Mouse (Mus musculus): Measurements from ENCODE around the gene Cyp2b19. TPM values are rescaled to one million over a fixed set of nuclear protein-coding genes. Genes with fewer than 3 reads are reported as not detected.

The Cyp2b19 gene
- total and polyA plus RNA-seq, 2 experiments from 2014 or later: 0.67 to 1.3 TPM

DNA sequence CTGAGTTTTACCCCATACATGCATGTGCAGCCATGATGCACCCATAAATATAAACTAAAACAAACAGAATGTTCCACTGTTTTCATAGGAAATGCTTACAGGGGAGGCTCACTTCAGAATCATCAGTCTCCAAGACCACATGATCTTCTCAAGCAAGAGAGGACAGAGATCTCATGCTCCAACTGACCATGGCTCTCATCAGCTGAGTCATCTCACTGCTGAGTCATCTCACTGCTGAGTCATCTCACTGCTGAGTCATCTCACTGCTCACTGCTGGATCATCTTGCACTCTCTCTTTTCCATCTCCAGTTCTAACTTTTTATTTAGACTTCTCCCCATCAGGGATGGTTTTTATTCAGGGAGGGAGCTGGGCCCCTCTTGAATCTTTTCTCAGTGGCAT is 43.2 kb downstream of the Cyp2b19 start:
- H3K4me3 ChIP-seq (ENCODE audit: low read depth, low read length): no peak overlapping the region
- DNase-seq (ENCODE audit: low spot score): no peak
- H3K36me3 ChIP-seq (ENCODE audit: insufficient read depth, low read length): no peaks in the 10 kb centered on the region
- H3K4me2 ChIP-seq (ENCODE audit: low read depth, low read length, poor library complexity, severe bottlenecking): no peak overlapping the region
- H3K4me1 ChIP-seq (ENCODE audit: insufficient read depth, low read length): no peaks in the 10 kb centered on the region
- no peaks in the 10 kb centered on the region for H3K27me3 ChIP-seq (ENCODE audit: insufficient read depth, low read length)
- no peaks in the 10 kb centered on the region; the same call in 1 of the 2 replicates for H3K9me3 ChIP-seq (ENCODE audit: low read length)
- no peak overlapping the region for H3K9ac ChIP-seq (replicated peaks; ENCODE audit: low read length, poor library complexity, severe bottlenecking)
- H3K27ac ChIP-seq (ENCODE audit: low read depth, low read length): no peak overlapping the region
- no peak for TF ChIP-seq CTCF (IDR thresholded peaks at IDR 0.05)
- no peak for ATAC-seq (ENCODE audit: low FRiP score)

DNA sequence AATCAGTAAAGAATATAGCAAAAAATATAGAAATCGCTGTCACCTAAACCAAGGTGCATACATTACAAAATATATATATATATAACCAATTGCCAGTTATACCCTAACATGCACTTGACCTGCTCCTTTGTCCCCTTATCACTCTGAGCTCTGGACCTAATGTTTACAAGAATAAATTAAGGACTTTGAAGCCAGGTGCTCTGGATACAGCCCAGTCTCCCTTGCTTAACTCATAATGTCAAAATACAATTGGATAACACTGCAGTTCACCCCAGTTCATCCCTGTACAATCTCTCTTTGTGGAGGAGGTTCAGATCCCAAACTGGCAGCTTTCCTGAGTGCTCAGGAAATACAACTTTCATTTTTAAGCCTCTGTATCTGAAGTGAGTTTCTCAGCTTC is 44.1 kb downstream of the Cyp2b19 start:
- no peak for TF ChIP-seq CTCF (IDR thresholded peaks at IDR 0.05)
- no peak overlapping the region for H3K9ac ChIP-seq (replicated peaks; ENCODE audit: low read length, poor library complexity, severe bottlenecking)
- H3K27me3 ChIP-seq (ENCODE audit: insufficient read depth, low read length): no peaks in the 10 kb centered on the region
- no peak for DNase-seq (ENCODE audit: low spot score)
- no peak overlapping the region for H3K4me3 ChIP-seq (ENCODE audit: low read depth, low read length)
- H3K36me3 ChIP-seq (ENCODE audit: insufficient read depth, low read length): no peaks in the 10 kb centered on the region
- WGBS: 100% methylated on average over 1 of the region's 1 CpGs
- ATAC-seq (ENCODE audit: low FRiP score): no peak
- no peak overlapping the region for H3K27ac ChIP-seq (ENCODE audit: low read depth, low read length)
- H3K9me3 ChIP-seq (ENCODE audit: low read length): no peaks in the 10 kb centered on the region
- no peak overlapping the region for H3K4me2 ChIP-seq (ENCODE audit: low read depth, low read length, poor library complexity, severe bottlenecking)
- no peaks in the 10 kb centered on the region for H3K4me1 ChIP-seq (ENCODE audit: insufficient read depth, low read length)

DNA sequence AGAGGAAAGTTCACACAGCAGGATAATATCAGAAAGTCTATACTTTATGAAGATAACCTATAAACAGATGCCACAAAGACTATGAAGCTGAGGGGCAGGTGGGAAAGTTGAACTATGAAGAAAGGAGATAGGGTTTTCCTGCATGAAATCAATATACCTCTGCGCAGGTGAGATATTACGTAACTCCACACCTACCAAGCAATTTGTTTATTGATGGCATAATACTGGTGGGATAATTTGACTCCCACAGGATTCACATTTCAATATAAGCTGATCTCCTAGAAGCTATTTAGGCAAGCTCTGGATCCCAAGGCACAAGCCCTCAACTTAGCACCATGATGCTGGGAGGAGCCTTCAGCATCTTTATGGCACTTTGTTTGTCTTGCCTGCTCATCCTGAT is 51.6 kb downstream of the Cyp2b19 start, which contains the start of gene Cyp2g1:
TSS of gene Cyp2g1 (plus strand) at position 301 of the 400 bp plus-strand sequence.
- ATAC-seq (ENCODE audit: low FRiP score): no peak
- Histone ChIP-seq H3K4me3 (ENCODE audit: low read depth, low read length) (no peak within 1 kb of the TSS), H3K4me1 (ENCODE audit: insufficient read depth, low read length) (no peaks in the 10 kb centered on the region), H3K27ac (ENCODE audit: low read depth, low read length) (no peak within 1 kb of the TSS), H3K9ac (replicated peaks; ENCODE audit: low read length, poor library complexity, severe bottlenecking) (no peak within 1 kb of the TSS), H3K9me3 (ENCODE audit: low read length) (no peaks in the 10 kb centered on the region), H3K27me3 (ENCODE audit: insufficient read depth, low read length) (no peaks in the 10 kb centered on the region), H3K4me2 (ENCODE audit: low read depth, low read length, poor library complexity, severe bottlenecking) (no peak within 1 kb of the TSS), H3K36me3 (ENCODE audit: insufficient read depth, low read length) (no peaks in the 10 kb centered on the region)
- WGBS: 95% methylated on average over 2 of the region's 2 CpGs
- TF ChIP-seq CTCF (IDR thresholded peaks at IDR 0.05): no peak
- DNase-seq (ENCODE audit: low spot score): no peak

Other genes with a start within 250 kb of the Cyp2b19 start
- gene Nlrp9a, start 222.1 kb upstream of the Cyp2b19 start, total RNA-seq (2014; rRNA removed): not detected in 2 replicates
- gene Nlrp9a, start 222.1 kb upstream of the Cyp2b19 start, polyA plus RNA-seq (2015; fragmentation: Nextera tagmentation; extraction: Ambion mirVana): not detected in 2 replicates
- not detected in 2 replicates for gene Vmn1r185, start 138.7 kb upstream of the Cyp2b19 start, total RNA-seq (2014; rRNA removed)
- gene Vmn1r185, start 138.7 kb upstream of the Cyp2b19 start, polyA plus RNA-seq (2015; fragmentation: Nextera tagmentation; extraction: Ambion mirVana): not detected in 2 replicates
- gene Cyp2b23, start 70.7 kb upstream of the Cyp2b19 start, total RNA-seq (2014; rRNA removed): not detected in 2 replicates
- not detected in 2 replicates for gene Cyp2b23, start 70.7 kb upstream of the Cyp2b19 start, polyA plus RNA-seq (2015; fragmentation: Nextera tagmentation; extraction: Ambion mirVana)
- 0.16 TPM in 1 of 2 replicates, not detected in the other for gene Cyp2g1, start 51.8 kb downstream of the Cyp2b19 start, total RNA-seq (2014; rRNA removed)
- gene Cyp2g1, start 51.8 kb downstream of the Cyp2b19 start, polyA plus RNA-seq (2015; fragmentation: Nextera tagmentation; extraction: Ambion mirVana): 0.12 TPM in 1 of 2 replicates, not detected in the other
- 5.7 and 13.5 TPM in 2 replicates for gene Cyp2a5, start 78.2 kb downstream of the Cyp2b19 start, total RNA-seq (2014; rRNA removed)
- 0.54 and 1.4 TPM in 2 replicates for gene Cyp2a5, start 78.2 kb downstream of the Cyp2b19 start, polyA plus RNA-seq (2015; fragmentation: Nextera tagmentation; extraction: Ambion mirVana)
- gene Cyp2a22, start 182.2 kb downstream of the Cyp2b19 start, total RNA-seq (2014; rRNA removed): not detected in 2 replicates
- gene Cyp2a22, start 182.2 kb downstream of the Cyp2b19 start, polyA plus RNA-seq (2015; fragmentation: Nextera tagmentation; extraction: Ambion mirVana): not detected in 2 replicates

Data from midbrain, postnatal 0 days (tissue).